Mouse (Mus musculus) neural tube, embryonic 14.5 days (tissue): Measurements from ENCODE around the gene Entr1. TPM values are rescaled to one million over a fixed set of nuclear protein-coding genes. Genes with fewer than 3 reads are reported as not detected.

Source experiments
- ATAC-seq: fragments of 200-750 bp; cut with Nextera tagmentation; 2 replicates; pipeline ENCODE4 v1.8.0; 2017; ENCODE audit warnings: low read depth, mild to moderate bottlenecking, moderate TSS enrichment, moderate library complexity
- H3K27ac ChIP-seq: fragments of 300-500 bp; sonication (generic); 2 replicates; pipeline ENCODE4 v1.5.1; 2014; ENCODE audit warnings: low read depth, mild to moderate bottlenecking, control low read depth, low read length, moderate library complexity, mixed read lengths
- H3K27me3 ChIP-seq: fragments of 300-500 bp; sonication (generic); 2 replicates; pipeline ENCODE4 v1.6.1; 2014; ENCODE audit warnings: low read length; ENCODE audit not compliant: control insufficient read depth, insufficient read depth
- H3K36me3 ChIP-seq: fragments of 300-500 bp; sonication (generic); 2 replicates; pipeline ENCODE4 v1.6.1; 2014; ENCODE audit warnings: low read length, mixed read lengths; ENCODE audit not compliant: control insufficient read depth, insufficient read depth
- H3K4me1 ChIP-seq: fragments of 300-500 bp; sonication (generic); 2 replicates; pipeline ENCODE4 v1.6.1; 2014; ENCODE audit warnings: low read length; ENCODE audit not compliant: control insufficient read depth, insufficient read depth
- H3K4me2 ChIP-seq: fragments of 300-500 bp; sonication (generic); 2 replicates; pipeline ENCODE4 v1.6.1; 2014; ENCODE audit warnings: mild to moderate bottlenecking, low read depth, low read length, control low read depth
- H3K4me3 ChIP-seq: fragments of 300-500 bp; sonication (generic); 2 replicates; pipeline ENCODE4 v1.5.1; 2014; ENCODE audit warnings: low read depth, low read length, control low read depth, mixed read lengths
- H3K9ac ChIP-seq: fragments of 300-500 bp; sonication (generic); replicated peaks from 2 replicates; pipeline ENCODE4 v1.6.1; 2014; ENCODE audit warnings: low read depth, mild to moderate bottlenecking, control low read depth, low read length, mixed read lengths
- H3K9me3 ChIP-seq: fragments of 300-500 bp; sonication (generic); 2 replicates; pipeline ENCODE4 v1.6.1; 2016; ENCODE audit warnings: low read length; ENCODE audit not compliant: control insufficient read depth
- WGBS: fragments of 180-500 bp; shearing (Covaris S2); extraction: QIAGEN DNeasy Blood & Tissue Kit; methylation state at CpG from one replicate; pipeline ENCODE4 v1.1.7; 2014; 5-methylcytosine and 5-hydroxymethylcytosine counted together
- polyA plus RNA-seq: library from polyadenylated mRNA; unstranded; fragments of >200 nt; fragmentation: Nextera tagmentation; extraction: Ambion mirVana; gene quantifications from 2 replicates; pipeline ENCODE4 v1.2.1, GENCODE M21; 2014

The Entr1 gene
- polyA plus RNA-seq, 1 experiment from 2014 or later: 152 TPM

DNA sequence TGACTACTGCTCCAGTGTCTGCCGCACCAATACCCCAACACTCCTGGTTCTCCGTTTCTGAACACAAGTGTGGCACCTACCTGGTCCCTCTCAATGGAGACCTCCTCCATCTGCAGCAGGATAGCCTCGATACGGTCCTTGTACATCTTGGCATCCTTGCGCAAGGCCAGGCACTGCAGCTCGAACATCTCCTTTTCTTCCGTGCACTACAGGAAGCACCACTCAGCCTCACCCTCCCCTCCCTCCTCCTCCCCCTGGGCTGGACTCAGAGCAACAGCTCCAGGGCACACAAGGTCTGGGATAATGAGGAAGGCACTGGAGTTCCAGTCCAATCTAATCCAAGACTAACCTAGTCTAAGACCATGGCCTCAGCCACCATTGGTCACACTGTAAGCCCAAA lies 32.4 kb downstream of the Entr1 start:
- H3K9me3 ChIP-seq: no peaks in the 10 kb centered on the region
- WGBS: 80% methylated on average over 7 of the region's 7 CpGs
- no peak overlapping the region for H3K4me2 ChIP-seq
- no peak overlapping the region for H3K4me3 ChIP-seq
- no peak overlapping the region for H3K27ac ChIP-seq
- no peaks in the 10 kb centered on the region for H3K36me3 ChIP-seq
- no peak overlapping the region for H3K9ac ChIP-seq
- H3K4me1 ChIP-seq: peaks cover 12% of the 10 kb centered on the region
- no peak for ATAC-seq
- no peaks in the 10 kb centered on the region for H3K27me3 ChIP-seq

DNA sequence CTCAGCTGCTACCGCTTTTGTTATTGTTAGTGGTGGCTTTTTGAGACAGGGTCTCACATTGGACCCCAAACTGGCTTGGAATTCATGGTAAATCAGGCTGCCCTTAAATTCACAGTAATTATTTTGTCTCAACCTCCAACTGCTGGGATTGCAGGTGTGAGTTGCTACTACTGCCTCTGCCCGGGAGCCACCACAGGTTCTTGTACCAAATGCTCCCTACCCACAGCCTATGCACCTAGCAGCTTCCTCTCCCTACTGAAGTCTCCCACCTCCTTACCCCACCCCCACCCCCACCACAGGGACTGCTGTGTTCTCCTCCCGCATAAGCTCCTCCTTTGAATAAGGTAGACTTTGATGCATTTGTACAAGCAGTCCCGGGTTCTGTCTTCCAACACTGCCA lies 32.9 kb downstream of the Entr1 start:
- Histone ChIP-seq H3K4me3 (no peak overlapping the region), H3K36me3 (no peaks in the 10 kb centered on the region), H3K4me2 (no peak overlapping the region), H3K9me3 (no peaks in the 10 kb centered on the region), H3K27ac (no peak overlapping the region), H3K9ac (no peak overlapping the region), H3K4me1 (peaks cover 13% of the 10 kb centered on the region), H3K27me3 (no peaks in the 10 kb centered on the region)
- 87% methylated on average over 4 of the region's 4 CpGs for WGBS
- ATAC-seq: no peak

DNA sequence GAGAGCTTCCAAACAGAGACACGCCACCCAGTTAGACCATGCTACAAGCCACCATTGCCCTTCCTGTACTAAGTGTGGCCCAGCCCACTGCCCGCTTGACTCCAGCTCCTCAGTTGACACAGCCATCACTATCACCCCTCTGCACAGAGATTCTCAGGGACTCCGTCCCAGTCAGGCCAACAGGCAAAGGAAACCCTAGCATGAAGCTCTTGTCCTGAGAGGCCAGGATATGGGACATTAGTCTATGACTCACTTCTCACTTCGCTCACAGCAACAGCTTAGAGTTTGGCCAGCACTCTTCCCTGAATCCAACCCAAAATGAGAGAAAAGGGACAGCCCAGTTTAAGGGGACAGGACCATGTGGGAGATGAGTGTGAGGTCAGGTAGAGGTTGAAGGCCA lies 34.7 kb downstream of the Entr1 start:
- WGBS: 94% methylated on average over 4 of the region's 4 CpGs
- ATAC-seq: no peak
- no peak overlapping the region for H3K4me3 ChIP-seq
- no peak overlapping the region for H3K27ac ChIP-seq
- H3K4me2 ChIP-seq: no peak overlapping the region
- H3K4me1 ChIP-seq: peaks cover 22% of the 10 kb centered on the region
- H3K9me3 ChIP-seq: no peaks in the 10 kb centered on the region
- no peaks in the 10 kb centered on the region for H3K36me3 ChIP-seq
- H3K9ac ChIP-seq: no peak overlapping the region
- H3K27me3 ChIP-seq: no peaks in the 10 kb centered on the region

DNA sequence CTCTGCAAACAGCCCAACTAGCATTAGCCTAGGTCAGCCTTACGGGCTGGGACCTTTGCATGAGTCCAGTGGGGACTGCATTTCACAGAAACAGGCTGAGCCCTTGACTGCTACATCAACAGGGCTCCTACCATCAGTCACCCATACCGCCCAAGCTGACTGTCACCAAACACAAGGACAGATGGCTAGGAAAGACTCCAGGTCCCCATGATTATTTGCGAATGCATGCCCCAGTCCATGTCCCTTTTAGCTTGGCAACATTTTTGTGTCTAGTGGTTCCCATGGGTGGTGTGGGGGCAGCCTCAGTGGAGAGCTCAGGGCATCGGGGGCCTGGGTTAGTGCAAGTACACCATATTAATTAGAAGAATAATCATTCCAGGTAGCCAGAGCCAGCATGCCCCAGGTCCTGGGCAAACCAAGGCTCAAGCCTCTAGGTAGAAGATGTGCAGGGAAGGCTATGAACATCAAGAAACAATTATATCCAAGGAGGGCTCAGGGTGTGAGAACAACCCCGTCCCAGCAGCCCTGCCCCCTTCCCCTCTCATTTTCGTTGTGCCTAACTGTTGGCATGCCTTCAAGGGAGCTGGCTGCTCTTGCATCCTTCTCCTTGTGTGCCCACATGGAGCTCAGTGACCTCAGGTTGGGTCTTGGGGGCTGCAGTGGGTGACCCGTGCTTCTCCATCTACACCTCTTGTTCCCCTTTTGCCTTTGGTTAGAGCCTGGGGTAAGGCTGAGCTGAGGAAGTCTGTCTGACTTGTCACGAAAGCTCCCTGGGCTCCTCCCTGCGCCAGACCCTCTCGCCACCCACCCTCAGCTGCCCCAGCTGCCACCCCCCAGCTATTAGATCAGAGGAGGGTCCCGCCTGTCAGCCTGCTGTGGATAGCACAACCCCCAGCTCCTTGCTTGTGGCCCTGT lies 35.8 kb downstream of the Entr1 start:
- no peak overlapping the region for H3K27ac ChIP-seq
- H3K4me3 ChIP-seq: peak overlapping the region; percentile 76
- H3K36me3 ChIP-seq: 0 out of 2 replicates have a peak, but pooled peaks cover 9% of the 10 kb centered on the region
- peak overlapping the region; percentile 96 for H3K9ac ChIP-seq
- no peak for ATAC-seq
- H3K4me1 ChIP-seq: peaks cover 22% of the 10 kb centered on the region
- H3K27me3 ChIP-seq: no peaks in the 10 kb centered on the region
- no peaks in the 10 kb centered on the region for H3K9me3 ChIP-seq
- WGBS: 87% methylated on average over 11 of the region's 11 CpGs
- peak overlapping the region; percentile 95 for H3K4me2 ChIP-seq

DNA sequence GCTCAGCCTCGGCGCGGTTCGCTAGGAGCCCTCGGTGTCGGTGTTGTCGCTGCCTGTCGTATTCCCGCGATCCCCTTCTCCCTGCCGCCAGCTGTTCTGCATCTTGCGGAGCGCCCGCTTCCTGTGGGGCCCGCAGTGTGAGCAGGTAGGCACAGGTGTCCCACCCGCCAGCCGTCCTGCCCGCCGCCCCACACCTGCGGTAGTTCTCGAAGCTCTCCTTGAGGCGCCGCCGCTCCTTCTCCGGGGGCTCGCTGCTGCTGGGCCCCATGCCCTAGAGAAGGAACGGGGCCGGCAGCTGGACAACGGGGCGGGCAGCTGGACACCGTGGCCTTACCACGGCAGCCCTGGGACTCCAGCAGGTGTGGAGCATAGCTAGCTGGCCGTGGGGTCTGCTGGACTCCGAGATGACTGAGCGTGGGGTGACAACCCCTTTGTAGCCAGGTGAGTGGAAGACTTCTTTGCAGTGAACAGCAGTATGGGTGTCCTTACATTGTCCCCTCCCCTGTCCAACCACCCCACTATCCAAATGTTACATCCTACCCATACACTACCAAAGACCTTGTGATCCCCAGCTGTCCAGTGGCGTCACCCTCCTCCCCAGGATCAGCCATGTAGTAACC lies 36.7 kb downstream of the Entr1 start:
- Histone ChIP-seq H3K4me3 (peak overlapping the region; percentile 76), H3K27me3 (no peaks in the 10 kb centered on the region), H3K27ac (peak overlapping the region; percentile 84), H3K36me3 (peaks cover 11% of the 10 kb centered on the region; the same call in 1 of the 2 replicates), H3K9ac (peak overlapping the region; percentile 96), H3K9me3 (no peaks in the 10 kb centered on the region), H3K4me2 (peak overlapping the region; percentile 95), H3K4me1 (peaks cover 22% of the 10 kb centered on the region)
- 2% methylated on average over 36 of the region's 36 CpGs for WGBS
- peak; percentile 39 for ATAC-seq

DNA sequence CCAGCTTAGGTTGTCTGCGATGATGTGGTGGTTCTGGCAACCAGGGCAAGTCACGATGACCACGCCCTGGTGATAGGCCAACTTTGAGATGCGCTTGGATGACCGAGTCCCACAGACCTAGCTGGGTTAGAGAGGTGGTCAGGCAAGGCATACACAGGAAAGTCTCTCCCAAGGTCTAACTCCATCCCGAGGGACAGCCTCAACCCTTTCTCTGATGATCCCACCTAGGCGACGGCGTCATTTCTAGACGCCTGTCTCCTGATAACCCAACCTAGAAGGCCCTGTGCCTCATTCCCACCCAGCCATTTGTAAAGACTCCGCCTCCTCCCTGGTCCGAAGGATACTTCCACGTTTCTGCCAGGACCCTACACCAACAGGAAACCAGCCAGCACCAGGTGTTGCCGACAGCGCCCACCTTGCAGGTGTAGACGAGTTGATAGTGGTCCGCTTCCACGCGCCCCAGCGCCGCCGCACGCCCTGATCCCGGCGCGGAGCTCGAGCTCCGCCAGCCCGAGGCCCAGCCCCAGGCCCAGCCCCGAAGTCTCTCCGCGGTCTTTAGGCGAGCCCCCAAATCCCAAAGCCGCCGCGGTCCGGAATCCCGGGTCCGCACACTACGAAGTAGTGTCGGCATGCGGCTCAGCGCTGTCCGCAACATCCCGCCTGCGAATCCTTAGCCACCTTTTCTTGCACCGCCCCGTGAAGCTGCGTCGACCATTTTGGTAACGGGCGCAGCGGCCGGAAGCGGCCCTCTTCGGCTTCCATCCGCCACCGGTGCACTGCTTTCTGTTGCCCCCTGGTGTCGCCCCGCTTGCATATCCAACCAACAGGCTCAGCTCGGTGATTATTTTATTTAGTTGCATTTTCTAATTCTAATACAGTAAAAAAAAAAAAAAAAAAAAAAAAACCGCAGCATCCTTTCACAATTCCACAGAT lies 37.5 kb downstream of the Entr1 start, which contains the start of gene Dnlz:
Gene Dnlz (minus strand): TSS at position 753 of the 933 bp plus-strand sequence.
- WGBS: 2% methylated on average over 62 of the region's 62 CpGs
- Histone ChIP-seq H3K4me1 (peaks cover 22% of the 10 kb centered on the region), H3K9ac (peak within 1 kb of the TSS; percentile 96), H3K27ac (peak within 1 kb of the TSS; percentile 84), H3K4me2 (peak within 1 kb of the TSS; percentile 95), H3K4me3 (peak within 1 kb of the TSS; percentile 76), H3K36me3 (peaks cover 19% of the 10 kb centered on the region; the same call in 1 of the 2 replicates), H3K27me3 (no peaks in the 10 kb centered on the region), H3K9me3 (no peaks in the 10 kb centered on the region)
- ATAC-seq: peak; percentile 83

DNA sequence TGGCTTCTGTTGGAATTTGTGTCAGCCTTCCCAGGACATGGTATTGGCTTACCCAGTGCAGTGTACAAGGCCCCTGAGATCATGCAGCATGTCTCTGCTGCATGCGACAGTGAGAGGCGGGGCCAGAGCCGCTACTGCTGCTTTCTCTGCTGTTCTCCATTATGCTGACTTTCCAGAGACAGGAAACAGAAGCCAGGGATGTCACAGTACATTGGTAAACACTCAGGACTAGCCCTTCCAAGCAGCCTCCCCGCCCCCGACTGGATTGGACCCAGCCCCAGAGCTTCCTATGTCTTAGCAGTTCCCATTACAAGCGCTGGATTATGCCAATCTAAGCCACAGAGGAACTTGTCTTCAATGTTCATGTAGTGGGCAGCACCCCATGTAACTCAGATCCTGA lies 40.9 kb downstream of the Entr1 start:
- Histone ChIP-seq H3K4me2 (no peak overlapping the region), H3K4me1 (peaks cover 16% of the 10 kb centered on the region), H3K9me3 (no peaks in the 10 kb centered on the region), H3K27me3 (no peaks in the 10 kb centered on the region), H3K36me3 (peaks cover 49% of the 10 kb centered on the region), H3K4me3 (no peak overlapping the region), H3K9ac (no peak overlapping the region), H3K27ac (no peak overlapping the region)
- ATAC-seq: no peak
- WGBS: 71% methylated on average over 6 of the region's 6 CpGs

DNA sequence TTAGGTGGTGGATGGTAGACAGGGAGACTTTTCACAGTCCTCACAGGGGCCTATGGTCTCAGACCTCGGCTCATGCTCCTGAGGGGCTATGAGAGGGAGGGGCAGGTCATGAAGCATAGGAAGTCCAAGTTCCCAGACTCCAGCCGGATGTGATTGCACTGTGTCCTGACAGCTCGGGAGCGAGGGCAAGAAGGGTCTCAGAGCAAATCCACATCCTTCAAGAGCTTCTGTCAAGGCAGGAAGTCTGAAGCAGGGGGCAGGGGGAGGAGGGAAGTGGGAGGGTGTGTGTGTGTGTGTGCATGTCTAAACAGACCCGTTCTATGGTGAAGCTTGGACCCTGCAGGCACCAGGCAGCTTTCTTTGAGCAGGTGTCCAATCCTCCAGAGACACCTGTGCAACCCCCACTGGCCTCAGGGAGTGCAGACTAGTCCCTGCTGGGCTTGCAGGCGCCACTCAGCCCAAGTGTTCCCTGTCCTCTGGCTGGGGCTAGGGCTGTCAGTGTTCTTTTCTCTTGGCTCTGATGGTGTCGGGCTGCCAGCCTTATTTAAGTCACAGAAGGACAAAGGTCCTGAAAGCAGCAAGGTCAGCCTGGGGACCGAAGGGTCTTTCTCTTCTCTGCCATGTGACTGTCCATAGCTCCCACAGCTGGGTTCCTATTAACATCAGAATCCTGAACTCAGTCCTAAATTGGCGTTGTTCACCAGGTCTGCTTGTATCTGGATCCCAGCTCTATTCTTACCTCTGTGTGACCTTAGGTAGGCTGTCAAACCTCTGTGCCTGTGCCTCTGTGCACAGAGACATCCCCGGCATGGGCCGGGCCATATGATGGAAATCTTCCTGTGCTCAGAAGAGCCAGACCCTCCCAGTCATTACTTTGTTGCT lies 46.3 kb downstream of the Entr1 start:
- H3K9ac ChIP-seq: no peak overlapping the region
- no peaks in the 10 kb centered on the region for H3K27me3 ChIP-seq
- H3K4me2 ChIP-seq: no peak overlapping the region
- no peak overlapping the region for H3K27ac ChIP-seq
- 74% methylated on average over 11 of the region's 11 CpGs for WGBS
- H3K36me3 ChIP-seq: peaks cover 82% of the 10 kb centered on the region
- H3K4me3 ChIP-seq: no peak overlapping the region
- no peaks in the 10 kb centered on the region for H3K4me1 ChIP-seq
- no peak for ATAC-seq
- H3K9me3 ChIP-seq: no peaks in the 10 kb centered on the region
